Mouse (Mus musculus) induced T-regulatory cell, adult 2 months (primary cell): ENCODE measurements around the gene Slc22a6.

Experiments
- DNase-seq: peaks from one replicate; pipeline ENCODE4 v3.0.0-alpha.2; 2012; ENCODE audit warnings: low read depth

The Slc22a6 gene

GRCm38 (mm10) chr19:8611358-8612123, 6.3 kb upstream of the Slc22a6 start:
- no peak for DNase-seq

GRCm38 (mm10) chr19:8613111-8613510, 4.7 kb upstream of the Slc22a6 start:
- DNase-seq: no peak

GRCm38 (mm10) chr19:8614343-8614742, 3.5 kb upstream of the Slc22a6 start:
- DNase-seq: no peak

GRCm38 (mm10) chr19:8616314-8616713, 1.5 kb upstream of the Slc22a6 start:
- no peak for DNase-seq

GRCm38 (mm10) chr19:8621098-8621497, 3.3 kb downstream of the Slc22a6 start:
- no peak for DNase-seq

GRCm38 (mm10) chr19:8630249-8630648, 12.4 kb downstream of the Slc22a6 start:
- DNase-seq: no peak

- DNase-seq: no peak
Observed at GRCm38 (mm10) chr19:8630826-8631225, 13.0 kb downstream of the Slc22a6 start.

- no peak for DNase-seq
Observed at GRCm38 (mm10) chr19:8632029-8632428, 14.2 kb downstream of the Slc22a6 start.

GRCm38 (mm10) chr19:8642086-8642485, 24.2 kb downstream of the Slc22a6 start:
- DNase-seq: no peak

- DNase-seq: no peak
Observed at GRCm38 (mm10) chr19:8646393-8646792, 28.6 kb downstream of the Slc22a6 start.

- no peak for DNase-seq
Observed at GRCm38 (mm10) chr19:8655833-8656232, 38.0 kb downstream of the Slc22a6 start.

GRCm38 (mm10) chr19:8656341-8656740, 38.5 kb downstream of the Slc22a6 start:
- no peak for DNase-seq

GRCm38 (mm10) chr19:8661821-8662307, 44.0 kb downstream of the Slc22a6 start:
- no peak for DNase-seq

GRCm38 (mm10) chr19:8662337-8662736, 44.5 kb downstream of the Slc22a6 start:
- DNase-seq: peak; percentile 39

GRCm38 (mm10) chr19:8663360-8663839, 45.6 kb downstream of the Slc22a6 start, which contains the start of gene Chrm1:
Gene Chrm1, plus strand, starts transcription at chr19:8663789.
- DNase-seq: no peak

- DNase-seq: no peak
Observed at GRCm38 (mm10) chr19:8663911-8664421, 46.1 kb downstream of the Slc22a6 start.

- DNase-seq: no peak
Observed at GRCm38 (mm10) chr19:8664859-8665258, 47.0 kb downstream of the Slc22a6 start.

GRCm38 (mm10) chr19:8665746-8666145, 47.9 kb downstream of the Slc22a6 start:
- no peak for DNase-seq

GRCm38 (mm10) chr19:8672859-8673258, 55.0 kb downstream of the Slc22a6 start:
- no peak for DNase-seq

- no peak for DNase-seq
Observed at GRCm38 (mm10) chr19:8673336-8674063, 55.7 kb downstream of the Slc22a6 start.
